Comparison of ENCODE assay signal across 10 mouse cellular contexts in genomic region chr12:79793382-79793781, GRCm38 (mm10).
DNase-seq lines count a peak whose midpoint lies in the region.
"Had no signal": no experiment of that assay in that cellular context is flagged by ENCODE, and none has a peak within 500 bp of the region (broad histone marks: within the 10 kb centered on the region; RNA-seq: fewer than 3 reads in every experiment).

No protein-coding gene starts in this region.

- peak; percentile 40 for DNase-seq in adrenal gland, adult 8-10 months
- no peak for DNase-seq in adrenal gland, adult 18-20 months (ENCODE audit: low spot score in 2 of 2)
- peak; percentile 32 for DNase-seq in 3134 (ENCODE audit: extremely low read depth, insufficient read length, low spot score)
- DNase-seq in gastrocnemius, adult 8-10 months (ENCODE audit: low spot score in 2 of 2) = peak; percentile 65 to 70
- peak; percentile 16 to 68 for DNase-seq in kidney, postnatal 25 days
- no peak for DNase-seq in left cerebral cortex, adult 9 months (ENCODE audit: low spot score in 2 of 2)
- DNase-seq in ovary, adult 18-20 months (ENCODE audit: low spot score) = no peak
- no peak for DNase-seq in embryo, embryonic 10.5 days (ENCODE audit: low spot score)
- DNase-seq: B cell, adult 2 months; cerebellum, adult 18-20 months had no signal

Comparison
In these comparisons a context has a peak if more than half of its experiments do, and no peak if none do; other contexts are left out.
1. DNase-seq: peak in adrenal gland, adult 8-10 months (single experiment), 3134 (single experiment), gastrocnemius, adult 8-10 months (2 of 2) and kidney, postnatal 25 days (2 of 2); none in adrenal gland, adult 18-20 months (0 of 2), left cerebral cortex, adult 9 months (0 of 2), ovary, adult 18-20 months (single experiment) and embryo, embryonic 10.5 days (single experiment).